Mouse (Mus musculus) ovary, postnatal 10 days (tissue): Measurements from ENCODE around the gene Plcz1.

Source experiments
- DNase-seq: peaks from one replicate; pipeline ENCODE4 v3.0.0; 2022; ENCODE audit warnings: low spot score

Gene Plcz1

GRCm38 (mm10) chr6:139947106-139947879, 94.0 kb downstream of the Plcz1 start:
- DNase-seq = no peak
